Comparison of ENCODE assay signal across 9 mouse cellular contexts in the genomic region with DNA sequence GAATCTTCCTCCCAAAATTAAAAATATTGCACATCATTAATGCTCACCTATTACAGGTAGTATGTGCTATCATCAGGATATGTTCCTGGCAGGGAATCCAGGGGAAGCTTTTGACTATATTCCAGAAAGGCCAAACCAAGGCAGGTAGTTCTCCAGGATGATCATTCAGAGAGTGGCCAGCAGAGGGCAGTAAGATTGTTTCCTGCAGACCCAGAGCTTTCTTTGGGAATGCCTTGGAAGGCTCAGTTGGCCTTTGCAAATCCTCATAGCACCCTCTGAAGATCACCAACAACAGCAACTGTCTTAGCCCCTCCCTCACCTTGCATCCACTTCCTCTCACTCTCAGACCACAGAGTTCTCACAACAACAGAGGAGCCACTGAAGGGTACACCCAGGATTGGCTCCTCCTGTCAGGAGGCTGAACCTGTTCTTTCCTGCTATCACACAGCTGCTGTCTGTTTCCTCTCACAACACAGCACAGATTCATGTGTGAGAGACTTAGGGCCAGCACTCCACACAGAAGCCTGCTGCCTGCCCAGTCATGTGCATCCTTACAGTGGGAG. TPM values are rescaled to one million over a fixed set of nuclear protein-coding genes. Genes with fewer than 3 reads are reported as not detected.
DNase-seq lines count a peak whose midpoint lies in the region; ATAC-seq lines count a peak whose summit lies in the region.
"Had no signal": no experiment of that assay in that cellular context is flagged by ENCODE, and none has a peak within 500 bp of the region (broad histone marks: within the 10 kb centered on the region; RNA-seq: fewer than 3 reads in every experiment).

No protein-coding gene starts in this region.

- no peak overlapping the region for H3K9ac ChIP-seq in hindbrain, embryonic 12.5 days
- no peak overlapping the region for H3K9ac ChIP-seq in stomach, embryonic 16.5 days (ENCODE audit: low read length)
- H3K9ac ChIP-seq: heart, embryonic 13.5 days had no signal

- no peak overlapping the region for H3K4me2 ChIP-seq in hindbrain, embryonic 12.5 days (replicated peaks)
- no peak overlapping the region for H3K4me2 ChIP-seq in stomach, embryonic 16.5 days (ENCODE audit: low read depth, low read length)
- H3K4me2 ChIP-seq: heart, embryonic 13.5 days had no signal

- H3K4me1 ChIP-seq in hindbrain, embryonic 10.5 days (replicated peaks), result no peaks in the 10 kb centered on the region
- no peaks in the 10 kb centered on the region for H3K4me1 ChIP-seq in hindbrain, embryonic 12.5 days
- no peaks in the 10 kb centered on the region for H3K4me1 ChIP-seq in stomach, embryonic 16.5 days (ENCODE audit: control insufficient read depth, insufficient read depth, low read length)
- H3K4me1 ChIP-seq: heart, embryonic 13.5 days had no signal

- no peaks in the 10 kb centered on the region for H3K27me3 ChIP-seq in hindbrain, embryonic 10.5 days (ENCODE audit: insufficient read depth, poor library complexity, severe bottlenecking)
- no peaks in the 10 kb centered on the region for H3K27me3 ChIP-seq in hindbrain, embryonic 12.5 days
- no peaks in the 10 kb centered on the region for H3K27me3 ChIP-seq in stomach, embryonic 16.5 days (ENCODE audit: control insufficient read depth, insufficient read depth, low read length)
- H3K27me3 ChIP-seq: heart, embryonic 13.5 days had no signal

- peak; percentile 19 for DNase-seq in hindbrain, embryonic 10.5 days (ENCODE audit: low spot score)
- DNase-seq in right cerebral cortex, adult 2 months (ENCODE audit: low spot score in 2 of 2), result peak; percentile 6 to 12
- no peak for DNase-seq in right cerebral cortex, postnatal 10 days (ENCODE audit: low spot score in 2 of 2)
- peak; percentile 20 for DNase-seq in embryo, embryonic 9.5 days (ENCODE audit: extremely low spot score)
- DNase-seq in natural killer cell, adult 2 months (ENCODE audit: low spot score in 2 of 2), result no peak

- no peaks in the 10 kb centered on the region for H3K36me3 ChIP-seq in hindbrain, embryonic 10.5 days
- H3K36me3 ChIP-seq in hindbrain, embryonic 12.5 days, result no peaks in the 10 kb centered on the region
- no peaks in the 10 kb centered on the region for H3K36me3 ChIP-seq in stomach, embryonic 16.5 days (ENCODE audit: control insufficient read depth, insufficient read depth, low read length)
- H3K36me3 ChIP-seq: heart, embryonic 13.5 days had no signal

- H3K9me3 ChIP-seq in hindbrain, embryonic 10.5 days, result no peaks in the 10 kb centered on the region
- no peaks in the 10 kb centered on the region for H3K9me3 ChIP-seq in hindbrain, embryonic 12.5 days (replicated peaks)
- no peaks in the 10 kb centered on the region for H3K9me3 ChIP-seq in stomach, embryonic 16.5 days (replicated peaks; ENCODE audit: control insufficient read depth, low read length)
- H3K9me3 ChIP-seq: heart, embryonic 13.5 days had no signal

- no peak for ATAC-seq in hindbrain, embryonic 12.5 days (ENCODE audit: low FRiP score)
- ATAC-seq in stomach, embryonic 16.5 days (ENCODE audit: insufficient read depth, low FRiP score), result peak; percentile 21; the same call in 1 of the 2 replicates
- ATAC-seq in monocyte, adult 5-6 weeks (replicated peaks; ENCODE audit: insufficient number of reproducible peaks, low FRiP score, low TSS enrichment, poor library complexity, severe bottlenecking), result no peak

- H3K4me3 ChIP-seq in hindbrain, embryonic 10.5 days, result no peak overlapping the region
- no peak overlapping the region for H3K4me3 ChIP-seq in hindbrain, embryonic 12.5 days
- no peak overlapping the region for H3K4me3 ChIP-seq in stomach, embryonic 16.5 days (replicated peaks; ENCODE audit: low read length)
- H3K4me3 ChIP-seq: heart, embryonic 13.5 days had no signal

- H3K27ac ChIP-seq in hindbrain, embryonic 10.5 days, result no peak overlapping the region
- H3K27ac ChIP-seq in hindbrain, embryonic 12.5 days, result no peak overlapping the region
- H3K27ac ChIP-seq in stomach, embryonic 16.5 days (ENCODE audit: low read length), result no peak overlapping the region
- H3K27ac ChIP-seq: heart, embryonic 13.5 days had no signal

RNA-seq across cellular contexts. Expression of a gene that starts 23.0 kb away (rescaled TPM):
- not detected in 2 replicates for polyA plus RNA-seq in hindbrain, embryonic 10.5 days (2016; fragmentation: Nextera tagmentation; extraction: Ambion mirVana)
- polyA plus RNA-seq in hindbrain, embryonic 12.5 days (2016; fragmentation: Nextera tagmentation; extraction: Ambion mirVana), result not detected in 2 replicates
- 68.6 and 80.4 TPM in 2 replicates for polyA plus RNA-seq in stomach, embryonic 16.5 days (2015; fragmentation: Nextera tagmentation; extraction: Ambion mirVana)
- not detected in 3 replicates for total RNA-seq in monocyte, adult 5-6 weeks (2017)
- polyA plus RNA-seq: heart, embryonic 13.5 days had no signal

Comparison
In these comparisons a context has a peak if more than half of its experiments do, and no peak if none do; other contexts are left out.
1. DNase-seq: peak in hindbrain, embryonic 10.5 days (single experiment), right cerebral cortex, adult 2 months (2 of 2) and embryo, embryonic 9.5 days (single experiment); none in right cerebral cortex, postnatal 10 days (0 of 2) and natural killer cell, adult 2 months (0 of 2).
2. RNA of a gene that starts 23.0 kb away (polyA plus RNA-seq): 68.6 to 80.4 TPM in stomach, embryonic 16.5 days; not detected in hindbrain, embryonic 10.5 days and not detected in hindbrain, embryonic 12.5 days; every median in the first group is over 10 times any median in the second.